Mouse (Mus musculus): ENCODE results near the gene Nos3.

GRCm38 (mm10) chr5:24337366-24337765, 27.2 kb upstream of the Nos3 start:
- TF ChIP-seq TAL1 (IDR thresholded peaks at IDR 0.05; ENCODE audit: low read length) (no peak), GATA1 (IDR thresholded peaks at IDR 0.05; ENCODE audit: low read length) (no peak)

Measured in erythroblast, embryonic 14.5 days (primary cell).